Mouse (Mus musculus): Measurements from ENCODE around the gene Psme3. TPM values are rescaled to one million over a fixed set of nuclear protein-coding genes. Genes with fewer than 3 reads are reported as not detected.

Psme3 gene
- polyA plus RNA-seq (2012; ENCODE audit: insufficient read depth, insufficient read length, missing spikeins): 48.8 and 53.2 TPM in 2 replicates

- peak within 1 kb of the TSS; percentile 87 for H3K4me3 ChIP-seq (ENCODE audit: insufficient read depth, low read length)
- peaks cover 9% of the 10 kb centered on the region for H3K4me1 ChIP-seq (ENCODE audit: control insufficient read depth, insufficient read depth, low read length)
- no peak for TF ChIP-seq CTCF (IDR thresholded peaks at IDR 0.05; ENCODE audit: low read depth, low read length)
- peak within 1 kb of the TSS; percentile 84 for H3K27ac ChIP-seq (ENCODE audit: insufficient read depth, low read depth, low read length)
These were observed at the start of gene Psme3 for GRCm38 (mm10) chr11:101315665-101316500. Psme3 (plus strand) TSS chr11:101316213.

GRCm38 (mm10) chr11:101269577-101270116, 46.4 kb upstream of the Psme3 start:
- no peak overlapping the region for H3K27ac ChIP-seq (ENCODE audit: insufficient read depth, low read depth, low read length)
- H3K4me3 ChIP-seq (ENCODE audit: insufficient read depth, low read length): no peak overlapping the region
- TF ChIP-seq CTCF (IDR thresholded peaks at IDR 0.05; ENCODE audit: low read depth, low read length) (no peak), POLR2A (IDR thresholded peaks at IDR 0.05; ENCODE audit: borderline replicate concordance, low read depth, low read length) (no peak)
- H3K4me1 ChIP-seq (ENCODE audit: control insufficient read depth, insufficient read depth, low read length): no peaks in the 10 kb centered on the region

GRCm38 (mm10) chr11:101272446-101272845, 43.6 kb upstream of the Psme3 start:
- H3K4me1 ChIP-seq (ENCODE audit: control insufficient read depth, insufficient read depth, low read length): peaks cover 9% of the 10 kb centered on the region
- no peak overlapping the region for H3K4me3 ChIP-seq (ENCODE audit: insufficient read depth, low read length)
- TF ChIP-seq CTCF (IDR thresholded peaks at IDR 0.05; ENCODE audit: low read depth, low read length) (no peak), POLR2A (IDR thresholded peaks at IDR 0.05; ENCODE audit: borderline replicate concordance, low read depth, low read length) (no peak)
- no peak overlapping the region for H3K27ac ChIP-seq (ENCODE audit: insufficient read depth, low read depth, low read length)

GRCm38 (mm10) chr11:101275309-101275708, 40.7 kb upstream of the Psme3 start:
- H3K27ac ChIP-seq (ENCODE audit: insufficient read depth, low read depth, low read length): no peak overlapping the region
- peaks cover 18% of the 10 kb centered on the region for H3K4me1 ChIP-seq (ENCODE audit: control insufficient read depth, insufficient read depth, low read length)
- H3K4me3 ChIP-seq (ENCODE audit: insufficient read depth, low read length): no peak overlapping the region
- TF ChIP-seq POLR2A (IDR thresholded peaks at IDR 0.05; ENCODE audit: borderline replicate concordance, low read depth, low read length): no peak
- no peak for TF ChIP-seq CTCF (IDR thresholded peaks at IDR 0.05; ENCODE audit: low read depth, low read length)

- TF ChIP-seq POLR2A (IDR thresholded peaks at IDR 0.05; ENCODE audit: borderline replicate concordance, low read depth, low read length) (no peak), CTCF (IDR thresholded peaks at IDR 0.05; ENCODE audit: low read depth, low read length) (no peak)
- Histone ChIP-seq H3K4me3 (ENCODE audit: insufficient read depth, low read length) (no peak overlapping the region), H3K4me1 (ENCODE audit: control insufficient read depth, insufficient read depth, low read length) (peaks cover 18% of the 10 kb centered on the region), H3K27ac (ENCODE audit: insufficient read depth, low read depth, low read length) (no peak overlapping the region)
These were observed 39.5 kb upstream of the Psme3 start for GRCm38 (mm10) chr11:101276319-101277070.

DNA sequence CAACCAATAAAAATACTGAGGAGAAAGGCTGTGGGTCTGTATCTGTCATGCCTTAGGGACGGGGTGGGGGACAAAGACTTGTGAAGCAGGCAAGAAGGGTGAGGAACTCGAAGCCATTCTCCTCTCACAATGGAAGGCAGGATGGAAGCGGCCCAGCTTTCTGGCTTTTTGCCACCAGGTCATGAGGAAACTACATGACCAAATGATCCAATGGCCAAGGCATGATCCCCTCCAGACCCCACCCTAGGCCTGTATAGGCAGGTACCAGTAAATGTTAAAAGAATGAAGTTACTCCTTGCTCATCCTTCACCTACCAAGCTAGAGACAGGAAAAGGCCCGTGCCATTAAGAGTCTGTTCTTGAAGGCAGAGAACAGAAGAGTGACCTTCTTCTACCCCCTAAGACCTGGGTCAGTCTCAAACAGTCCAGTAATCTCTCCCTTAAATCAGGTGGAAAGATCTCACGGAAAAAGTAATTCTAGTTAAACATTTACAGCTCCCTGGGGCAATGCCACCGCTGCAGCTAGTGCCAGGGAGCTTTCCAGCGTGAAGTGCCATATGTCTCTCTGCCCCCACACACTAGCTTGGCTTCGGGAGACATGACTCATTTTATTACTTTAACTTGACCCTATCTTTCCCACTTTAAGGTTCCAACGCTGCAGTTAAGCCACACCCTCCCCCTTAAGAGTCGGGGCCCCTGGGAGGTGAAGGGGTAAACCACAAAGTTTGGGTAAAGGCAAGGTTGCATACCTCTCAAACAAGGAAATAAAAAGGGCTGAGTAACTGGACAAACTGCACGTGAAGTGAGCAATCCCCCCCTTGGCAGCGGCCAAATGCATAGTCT, 38.4 kb upstream of the Psme3 start:
- Histone ChIP-seq H3K4me3 (ENCODE audit: insufficient read depth, low read length) (peak overlapping the region; percentile 95), H3K27ac (ENCODE audit: insufficient read depth, low read depth, low read length) (no peak overlapping the region), H3K4me1 (ENCODE audit: control insufficient read depth, insufficient read depth, low read length) (peaks cover 18% of the 10 kb centered on the region)
- TF ChIP-seq POLR2A (IDR thresholded peaks at IDR 0.05; ENCODE audit: borderline replicate concordance, low read depth, low read length) (no peak), CTCF (IDR thresholded peaks at IDR 0.05; ENCODE audit: low read depth, low read length) (peak; percentile 7; the same call in 1 of the 2 replicates)

DNA sequence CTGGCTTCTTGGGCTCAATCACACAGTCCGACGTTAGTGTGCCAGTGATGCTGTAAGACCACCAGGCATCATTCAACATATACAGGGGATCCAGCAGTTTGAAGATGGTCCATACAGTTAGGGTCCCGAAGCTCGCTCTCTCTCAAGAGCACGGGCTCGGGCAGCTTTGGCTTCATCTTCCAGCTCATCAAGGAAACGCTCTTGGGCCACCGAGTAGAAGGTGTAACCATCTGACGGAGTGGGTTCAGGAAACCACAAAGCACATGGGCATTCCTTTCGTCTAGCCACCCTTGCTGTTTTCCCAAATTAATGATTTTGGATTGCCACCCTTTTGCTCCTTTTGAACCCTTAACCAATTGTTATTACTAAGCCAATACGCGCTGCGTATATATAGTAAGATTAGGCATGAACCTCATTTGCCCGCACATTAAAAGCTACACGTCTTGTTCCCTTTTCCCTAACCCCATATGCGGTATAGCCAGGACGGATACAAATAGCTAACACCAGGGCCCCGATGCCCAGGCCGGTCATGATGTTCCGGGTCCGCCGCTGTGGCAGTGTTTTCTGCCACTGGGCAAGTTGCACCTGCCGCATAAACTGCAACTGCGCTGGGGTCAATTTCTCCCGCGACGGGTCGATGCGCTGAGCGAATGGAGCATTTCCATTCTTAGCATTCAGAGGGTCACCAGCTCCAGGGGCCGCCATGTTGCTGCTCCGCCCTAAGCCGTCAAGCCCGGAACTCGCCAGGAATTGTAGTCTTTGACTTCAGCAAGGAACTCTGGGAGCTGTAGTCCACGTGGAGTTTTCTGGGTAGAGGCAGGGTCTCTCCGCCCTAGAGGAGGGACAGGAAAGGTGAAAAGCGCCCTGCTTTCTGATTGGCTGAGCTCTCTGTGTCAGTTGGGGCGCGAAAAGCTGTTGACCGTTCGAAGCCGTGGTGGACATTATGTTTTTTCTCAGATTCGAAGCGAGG, 37.5 kb upstream of the Psme3 start, which contains the start of the genes Cntd1 and Coa3:
Gene Cntd1 (plus strand): TSS at position 790 of the 970 bp plus-strand sequence.
Gene Coa3 (minus strand): TSS at position 892 of the 970 bp plus-strand sequence.
- H3K4me3 ChIP-seq (ENCODE audit: insufficient read depth, low read length): peak within 1 kb of the TSS; percentile 95
- TF ChIP-seq POLR2A (IDR thresholded peaks at IDR 0.05; ENCODE audit: borderline replicate concordance, low read depth, low read length) (peak; percentile 73; the same call in 1 of the 2 replicates), CTCF (IDR thresholded peaks at IDR 0.05; ENCODE audit: low read depth, low read length) (no peak)
- H3K4me1 ChIP-seq (ENCODE audit: control insufficient read depth, insufficient read depth, low read length): peaks cover 18% of the 10 kb centered on the region
- peak within 1 kb of the TSS; percentile 53 for H3K27ac ChIP-seq (ENCODE audit: insufficient read depth, low read depth, low read length)

DNA sequence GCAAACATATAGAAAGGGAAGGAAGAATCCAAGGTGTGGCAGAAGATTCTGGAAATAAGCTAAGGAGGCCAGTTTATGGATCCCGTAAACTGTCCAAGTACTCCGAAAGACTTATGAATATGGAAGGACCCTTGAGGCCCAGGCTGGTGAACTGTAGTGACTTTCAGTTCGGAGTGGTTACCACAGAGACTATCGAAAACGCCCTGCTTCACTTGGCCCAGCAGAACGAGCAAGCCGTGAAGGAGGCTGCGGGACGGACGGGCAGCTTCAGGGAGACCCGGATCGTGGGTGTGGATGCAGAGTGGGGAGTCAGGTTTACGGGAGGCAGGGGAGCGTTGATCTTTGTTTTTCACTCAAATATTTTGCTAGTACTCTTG, 36.8 kb upstream of the Psme3 start:
- Histone ChIP-seq H3K4me3 (ENCODE audit: insufficient read depth, low read length) (peak overlapping the region; percentile 95), H3K4me1 (ENCODE audit: control insufficient read depth, insufficient read depth, low read length) (peaks cover 18% of the 10 kb centered on the region), H3K27ac (ENCODE audit: insufficient read depth, low read depth, low read length) (no peak overlapping the region)
- no peak for TF ChIP-seq POLR2A (IDR thresholded peaks at IDR 0.05; ENCODE audit: borderline replicate concordance, low read depth, low read length)
